In the genomic region with DNA sequence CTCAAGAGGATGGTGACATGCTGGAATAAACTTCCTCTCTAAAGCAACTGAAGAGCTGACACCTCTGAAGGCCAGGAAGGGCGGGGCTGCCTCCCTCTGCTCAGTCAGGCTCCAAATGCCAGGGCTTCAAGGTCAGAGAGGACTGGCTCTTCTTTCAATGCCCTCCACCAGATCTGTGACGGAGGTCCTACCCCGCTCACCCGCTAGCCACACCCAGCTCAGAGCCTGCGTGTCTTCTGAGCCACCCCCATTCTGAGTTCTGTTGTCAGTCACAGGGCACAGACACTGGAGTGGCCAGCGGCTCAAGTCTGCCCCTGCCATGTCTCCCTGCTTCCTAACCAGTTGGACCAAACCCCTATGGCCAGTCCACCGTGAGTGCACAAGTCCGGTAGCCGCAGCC, we compare ENCODE assay signal across 15 mouse cellular contexts.
DNase-seq lines count a peak whose midpoint lies in the region; ATAC-seq and TF ChIP-seq lines count a peak whose summit lies in the region.
"Had no signal": no experiment of that assay in that cellular context is flagged by ENCODE, and none has a peak within 500 bp of the region (broad histone marks: within the 10 kb centered on the region; RNA-seq: fewer than 3 reads in every experiment).

No protein-coding gene starts in this region.

- 0 out of 2 replicates have a peak, but pooled peaks cover 7% of the 10 kb centered on the region for H3K4me1 ChIP-seq in embryonic facial prominence, embryonic 14.5 days (ENCODE audit: control insufficient read depth, insufficient read depth, low read length)
- peaks cover 23% of the 10 kb centered on the region for H3K4me1 ChIP-seq in embryonic facial prominence, embryonic 10.5 days
- peaks cover 14% of the 10 kb centered on the region for H3K4me1 ChIP-seq in hindbrain, embryonic 16.5 days (ENCODE audit: control insufficient read depth, insufficient read depth, low read depth, low read length)
- no peaks in the 10 kb centered on the region for H3K4me1 ChIP-seq in hindbrain, postnatal 0 days (ENCODE audit: insufficient read depth, low read length)
- peaks cover 55% of the 10 kb centered on the region for H3K4me1 ChIP-seq in neural tube, embryonic 15.5 days

- WGBS in embryonic facial prominence, embryonic 14.5 days, result 64% methylated on average over 9 of the region's 9 CpGs
- 67% methylated on average over 9 of the region's 9 CpGs for WGBS in embryonic facial prominence, embryonic 10.5 days
- 59% methylated on average over 9 of the region's 9 CpGs for WGBS in hindbrain, embryonic 16.5 days
- 59% methylated on average over 8 of the region's 9 CpGs for WGBS in hindbrain, postnatal 0 days
- whole genome bisulfite sequencing in neural tube, embryonic 15.5 days, result 62% methylated on average over 9 of the region's 9 CpGs

- no peak for ATAC-seq in embryonic facial prominence, embryonic 14.5 days (ENCODE audit: low read depth)
- ATAC-seq in hindbrain, embryonic 16.5 days, result peak; percentile 39
- ATAC-seq in hindbrain, postnatal 0 days, result no peak
- no peak for ATAC-seq in neural tube, embryonic 15.5 days (ENCODE audit: low FRiP score)
- ATAC-seq: forebrain, embryonic 14.5 days; intestine, embryonic 15.5 days; lung, postnatal 0 days; Patski had no signal

- no peaks in the 10 kb centered on the region for H3K36me3 ChIP-seq in embryonic facial prominence, embryonic 14.5 days (ENCODE audit: control insufficient read depth, insufficient read depth, low read length)
- H3K36me3 ChIP-seq in embryonic facial prominence, embryonic 10.5 days (replicated peaks), result no peaks in the 10 kb centered on the region
- no peaks in the 10 kb centered on the region for H3K36me3 ChIP-seq in hindbrain, embryonic 16.5 days (ENCODE audit: control insufficient read depth, insufficient read depth, low read length)
- H3K36me3 ChIP-seq in hindbrain, postnatal 0 days (ENCODE audit: insufficient read depth, low read length), result no peaks in the 10 kb centered on the region
- H3K36me3 ChIP-seq in neural tube, embryonic 15.5 days, result no peaks in the 10 kb centered on the region
- H3K36me3 ChIP-seq: intestine, embryonic 15.5 days had no signal

- no peak overlapping the region for H3K4me2 ChIP-seq in embryonic facial prominence, embryonic 14.5 days (ENCODE audit: low read depth, low read length)
- H3K4me2 ChIP-seq in hindbrain, embryonic 16.5 days (ENCODE audit: low read length), result no peak overlapping the region
- no peak overlapping the region for H3K4me2 ChIP-seq in hindbrain, postnatal 0 days (ENCODE audit: low read depth, low read length)
- no peak overlapping the region for H3K4me2 ChIP-seq in neural tube, embryonic 15.5 days
- H3K4me2 ChIP-seq: intestine, embryonic 15.5 days had no signal

- no peak for TF ChIP-seq CTCF in hindbrain, postnatal 0 days (IDR thresholded peaks at IDR 0.05; ENCODE audit: low read depth)

- DNase-seq in embryonic facial prominence, embryonic 14.5 days (ENCODE audit: low spot score), result no peak
- no peak for DNase-seq in embryonic facial prominence, embryonic 10.5 days (ENCODE audit: low spot score)
- no peak for DNase-seq in hindbrain, postnatal 0 days (ENCODE audit: low spot score)
- peak; percentile 15 for DNase-seq in ovary, adult 18-20 months (ENCODE audit: low spot score)
- DNase-seq in ovary, postnatal 10 days (ENCODE audit: low spot score), result no peak
- DNase-seq in yolk sac, embryonic 10.5 days (ENCODE audit: low spot score), result no peak
- DNase-seq: cerebellum, adult 9-10 months had no signal

- no peak overlapping the region for H3K4me3 ChIP-seq in embryonic facial prominence, embryonic 14.5 days (ENCODE audit: low read depth, low read length)
- H3K4me3 ChIP-seq in embryonic facial prominence, embryonic 10.5 days, result no peak overlapping the region
- no peak overlapping the region for H3K4me3 ChIP-seq in hindbrain, embryonic 16.5 days (ENCODE audit: low read length)
- H3K4me3 ChIP-seq in hindbrain, postnatal 0 days (ENCODE audit: low read length), result no peak overlapping the region
- no peak overlapping the region for H3K4me3 ChIP-seq in neural tube, embryonic 15.5 days (replicated peaks)
- H3K4me3 ChIP-seq: heart, adult 2 months; intestine, embryonic 15.5 days had no signal

- no peaks in the 10 kb centered on the region for H3K9me3 ChIP-seq in embryonic facial prominence, embryonic 14.5 days (ENCODE audit: control insufficient read depth, low read length)
- no peaks in the 10 kb centered on the region for H3K9me3 ChIP-seq in embryonic facial prominence, embryonic 10.5 days
- no peaks in the 10 kb centered on the region for H3K9me3 ChIP-seq in hindbrain, embryonic 16.5 days (ENCODE audit: control insufficient read depth, low read length)
- no peaks in the 10 kb centered on the region for H3K9me3 ChIP-seq in hindbrain, postnatal 0 days (ENCODE audit: low read length)
- H3K9me3 ChIP-seq in neural tube, embryonic 15.5 days (replicated peaks), result no peaks in the 10 kb centered on the region
- H3K9me3 ChIP-seq: intestine, embryonic 15.5 days had no signal

- no peaks in the 10 kb centered on the region for H3K27me3 ChIP-seq in embryonic facial prominence, embryonic 14.5 days (replicated peaks; ENCODE audit: control insufficient read depth, insufficient read depth, low read length)
- H3K27me3 ChIP-seq in embryonic facial prominence, embryonic 10.5 days (replicated peaks; ENCODE audit: low read depth, poor library complexity, severe bottlenecking), result no peaks in the 10 kb centered on the region; the same call in 1 of the 2 replicates
- H3K27me3 ChIP-seq in hindbrain, embryonic 16.5 days (replicated peaks; ENCODE audit: control insufficient read depth, insufficient read depth, low read length), result no peaks in the 10 kb centered on the region
- no peaks in the 10 kb centered on the region for H3K27me3 ChIP-seq in hindbrain, postnatal 0 days (ENCODE audit: insufficient read depth, low read length)
- no peaks in the 10 kb centered on the region for H3K27me3 ChIP-seq in neural tube, embryonic 15.5 days (replicated peaks)
- H3K27me3 ChIP-seq: Patski had no signal

- 0 out of 2 replicates have a peak overlapping the region, but pooled peaks have one; percentile 14 for H3K9ac ChIP-seq in embryonic facial prominence, embryonic 14.5 days (ENCODE audit: low read depth, low read length)
- H3K9ac ChIP-seq in hindbrain, embryonic 16.5 days (ENCODE audit: low read depth, low read length), result peak overlapping the region; percentile 22; the same call in 1 of the 2 replicates
- no peak overlapping the region for H3K9ac ChIP-seq in hindbrain, postnatal 0 days (replicated peaks; ENCODE audit: low read length)
- peak overlapping the region; percentile 26; the same call in 1 of the 2 replicates for H3K9ac ChIP-seq in neural tube, embryonic 15.5 days (replicated peaks)
- H3K9ac ChIP-seq: intestine, embryonic 15.5 days; liver, embryonic 14.5 days had no signal

- H3K27ac ChIP-seq in embryonic facial prominence, embryonic 14.5 days (replicated peaks; ENCODE audit: low read depth, low read length), result no peak overlapping the region
- no peak overlapping the region for H3K27ac ChIP-seq in embryonic facial prominence, embryonic 10.5 days (replicated peaks)
- H3K27ac ChIP-seq in hindbrain, embryonic 16.5 days (ENCODE audit: low read depth, low read length), result no peak overlapping the region
- H3K27ac ChIP-seq in hindbrain, postnatal 0 days, result no peak overlapping the region
- H3K27ac ChIP-seq in neural tube, embryonic 15.5 days (replicated peaks), result peak overlapping the region; percentile 60
- H3K27ac ChIP-seq: heart, adult 2 months; intestine, embryonic 15.5 days; liver, embryonic 14.5 days had no signal
